Mouse (Mus musculus): Measurements from ENCODE around the gene Tsc2.

- TF ChIP-seq CTCF (IDR thresholded peaks at IDR 0.05; ENCODE audit: low read depth) (no peak), EP300 (optimal IDR thresholded peaks at IDR 0.05) (no peak)
Observed at GRCm38 (mm10) chr17:24546234-24546633, 86.2 kb downstream of the Tsc2 start.
